Mouse (Mus musculus) hindbrain, embryonic 14.5 days (tissue): ENCODE measurements around the gene Thbs4. TPM values are rescaled to one million over a fixed set of nuclear protein-coding genes. Genes with fewer than 3 reads are reported as not detected.

ENCODE experiments used
- ATAC-seq: fragments of 200-750 bp; cut with Nextera tagmentation; 2 replicates; pipeline ENCODE4 v1.8.0; 2017; ENCODE audit warnings: moderate number of reproducible peaks, mild to moderate bottlenecking, moderate TSS enrichment, moderate library complexity; ENCODE audit not compliant: low FRiP score
- DNase-seq: peaks from one replicate; pipeline ENCODE4 v3.0.0-alpha.2; 2015; ENCODE audit warnings: low spot score
- H3K27ac ChIP-seq: fragments of 300-500 bp; sonication (generic); 2 replicates; pipeline ENCODE4 v1.5.1; 2014; ENCODE audit warnings: mild to moderate bottlenecking, moderate library complexity
- H3K27me3 ChIP-seq: fragments of 300-500 bp; sonication (generic); 2 replicates; pipeline ENCODE4 v1.6.1; 2014; ENCODE audit warnings: mild to moderate bottlenecking, low read length, mixed read lengths; ENCODE audit not compliant: control insufficient read depth, insufficient read depth
- H3K36me3 ChIP-seq: fragments of 300-500 bp; sonication (generic); replicated peaks from 2 replicates; pipeline ENCODE4 v1.6.1; 2014; ENCODE audit not compliant: control insufficient read depth, insufficient read depth
- H3K4me1 ChIP-seq: fragments of 300-500 bp; sonication (generic); replicated peaks from 2 replicates; pipeline ENCODE4 v1.6.1; 2014; ENCODE audit warnings: antibody characterized with exemption, low read length, mixed read lengths; ENCODE audit not compliant: control insufficient read depth, insufficient read depth
- H3K4me2 ChIP-seq: fragments of 300-500 bp; sonication (generic); replicated peaks from 2 replicates; pipeline ENCODE4 v1.6.1; 2014; ENCODE audit warnings: mild to moderate bottlenecking, moderate library complexity
- H3K4me3 ChIP-seq: fragments of 300-500 bp; sonication (generic); replicated peaks from 2 replicates; pipeline ENCODE4 v1.5.1; 2014; ENCODE audit warnings: mild to moderate bottlenecking, low read length
- H3K9ac ChIP-seq: fragments of 300-500 bp; sonication (generic); 2 replicates; pipeline ENCODE4 v1.6.1; 2014
- H3K9me3 ChIP-seq: fragments of 300-500 bp; sonication (generic); 2 replicates; pipeline ENCODE4 v1.6.1; 2016; ENCODE audit warnings: low read length; ENCODE audit not compliant: control insufficient read depth
- WGBS: fragments of 180-500 bp; shearing (Covaris S2); extraction: QIAGEN DNeasy Blood & Tissue Kit; methylation state at CpG from one replicate; pipeline ENCODE4 v1.1.7; 2014; 5-methylcytosine and 5-hydroxymethylcytosine counted together
- polyA plus RNA-seq: library from polyadenylated mRNA; unstranded; fragments of >200 nt; fragmentation: Nextera tagmentation; extraction: Ambion mirVana; gene quantifications from 2 replicates; pipeline ENCODE4 v1.2.1, GENCODE M21; 2014

Gene Thbs4
- polyA plus RNA-seq, 1 experiment from 2014 or later = 1.3 TPM

- H3K27me3 ChIP-seq = peaks cover 12% of the 10 kb centered on the region; the same call in 1 of the 2 replicates
- H3K4me2 ChIP-seq = no peak overlapping the region
- H3K9ac ChIP-seq = no peak overlapping the region
- DNase-seq (no peak), ATAC-seq (no peak)
- H3K4me1 ChIP-seq = peaks cover 7% of the 10 kb centered on the region; the same call in 1 of the 2 replicates
- H3K9me3 ChIP-seq = no peaks in the 10 kb centered on the region
- H3K4me3 ChIP-seq = no peak overlapping the region
- 73% methylated on average over 2 of the region's 2 CpGs for WGBS
- H3K36me3 ChIP-seq = no peaks in the 10 kb centered on the region
- no peak overlapping the region for H3K27ac ChIP-seq
Observed at GRCm38 (mm10) chr13:92798830-92799229, 4.2 kb upstream of the Thbs4 start.

- H3K9ac ChIP-seq = no peak overlapping the region
- H3K4me1 ChIP-seq = peaks cover 7% of the 10 kb centered on the region; the same call in 1 of the 2 replicates
- H3K9me3 ChIP-seq = no peaks in the 10 kb centered on the region
- ATAC-seq = no peak
- H3K36me3 ChIP-seq = no peaks in the 10 kb centered on the region
- H3K27me3 ChIP-seq = peaks cover 21% of the 10 kb centered on the region
- DNase-seq = no peak
- no peak overlapping the region for H3K27ac ChIP-seq
- WGBS = 81% methylated on average over 8 of the region's 8 CpGs
- H3K4me2 ChIP-seq = no peak overlapping the region
- no peak overlapping the region for H3K4me3 ChIP-seq
Observed at GRCm38 (mm10) chr13:92793636-92794035, 982 bp downstream of the Thbs4 start.

- Histone ChIP-seq H3K27ac (no peak overlapping the region), H3K4me1 (peaks cover 7% of the 10 kb centered on the region; the same call in 1 of the 2 replicates), H3K9ac (no peak overlapping the region), H3K4me3 (no peak overlapping the region), H3K9me3 (no peaks in the 10 kb centered on the region), H3K36me3 (no peaks in the 10 kb centered on the region), H3K4me2 (no peak overlapping the region), H3K27me3 (peaks cover 21% of the 10 kb centered on the region)
- WGBS = 85% methylated on average over 7 of the region's 7 CpGs
- ATAC-seq (no peak), DNase-seq (no peak)
Observed at GRCm38 (mm10) chr13:92791474-92791873, 3.1 kb downstream of the Thbs4 start.

GRCm38 (mm10) chr13:92784311-92784710 is 10.3 kb downstream of the Thbs4 start:
- H3K4me1 ChIP-seq = no peaks in the 10 kb centered on the region
- H3K4me3 ChIP-seq = no peak overlapping the region
- H3K9me3 ChIP-seq = no peaks in the 10 kb centered on the region
- no peaks in the 10 kb centered on the region for H3K36me3 ChIP-seq
- no peaks in the 10 kb centered on the region for H3K27me3 ChIP-seq
- H3K9ac ChIP-seq = no peak overlapping the region
- H3K27ac ChIP-seq = no peak overlapping the region
- no peak for DNase-seq
- no peak for ATAC-seq
- H3K4me2 ChIP-seq = no peak overlapping the region
- WGBS = 88% methylated on average over 3 of the region's 3 CpGs

- no peak overlapping the region for H3K4me2 ChIP-seq
- H3K9ac ChIP-seq = no peak overlapping the region
- H3K36me3 ChIP-seq = no peaks in the 10 kb centered on the region
- no peaks in the 10 kb centered on the region for H3K9me3 ChIP-seq
- ATAC-seq (no peak), DNase-seq (no peak)
- H3K27ac ChIP-seq = no peak overlapping the region
- H3K4me1 ChIP-seq = no peaks in the 10 kb centered on the region
- no peak overlapping the region for H3K4me3 ChIP-seq
- WGBS = 96% methylated on average over 4 of the region's 4 CpGs
- H3K27me3 ChIP-seq = no peaks in the 10 kb centered on the region
Observed at GRCm38 (mm10) chr13:92783551-92783950, 11.1 kb downstream of the Thbs4 start.

- H3K9ac ChIP-seq = no peak overlapping the region
- 75% methylated on average over 8 of the region's 8 CpGs for WGBS
Observed at GRCm38 (mm10) chr13:92780927-92781326, 13.7 kb downstream of the Thbs4 start.

GRCm38 (mm10) chr13:92780076-92780475 is 14.5 kb downstream of the Thbs4 start:
- no peak for DNase-seq
- no peaks in the 10 kb centered on the region for H3K9me3 ChIP-seq
- H3K9ac ChIP-seq = no peak overlapping the region
- H3K27me3 ChIP-seq = no peaks in the 10 kb centered on the region
- WGBS = 85% methylated on average over 4 of the region's 4 CpGs
- no peaks in the 10 kb centered on the region for H3K4me1 ChIP-seq
- no peak overlapping the region for H3K4me2 ChIP-seq
- no peak for ATAC-seq
- H3K36me3 ChIP-seq = no peaks in the 10 kb centered on the region
- H3K4me3 ChIP-seq = no peak overlapping the region
- H3K27ac ChIP-seq = no peak overlapping the region

More at GRCm38 (mm10) chr13:92780927-92781326, 13.7 kb downstream of the Thbs4 start:
- Histone ChIP-seq H3K4me1 (no peaks in the 10 kb centered on the region), H3K4me3 (no peak overlapping the region), H3K36me3 (no peaks in the 10 kb centered on the region), H3K4me2 (no peak overlapping the region), H3K27ac (no peak overlapping the region), H3K9me3 (no peaks in the 10 kb centered on the region), H3K27me3 (no peaks in the 10 kb centered on the region)
- ATAC-seq (no peak), DNase-seq (no peak)

GRCm38 (mm10) chr13:92778642-92779041 is 16.0 kb downstream of the Thbs4 start:
- no peak for ATAC-seq
- Histone ChIP-seq H3K4me3 (no peak overlapping the region), H3K27ac (no peak overlapping the region), H3K9me3 (no peaks in the 10 kb centered on the region), H3K27me3 (no peaks in the 10 kb centered on the region), H3K36me3 (no peaks in the 10 kb centered on the region), H3K4me1 (no peaks in the 10 kb centered on the region), H3K9ac (no peak overlapping the region), H3K4me2 (no peak overlapping the region)
- WGBS = 86% methylated on average over 7 of the region's 7 CpGs
- no peak for DNase-seq

- no peak overlapping the region for H3K27ac ChIP-seq
- ATAC-seq (no peak), DNase-seq (no peak)
- WGBS = 81% methylated on average over 7 of the region's 7 CpGs
- H3K9me3 ChIP-seq = no peaks in the 10 kb centered on the region
- H3K36me3 ChIP-seq = no peaks in the 10 kb centered on the region
- no peaks in the 10 kb centered on the region for H3K27me3 ChIP-seq
- no peak overlapping the region for H3K4me3 ChIP-seq
- H3K9ac ChIP-seq = no peak overlapping the region
- H3K4me1 ChIP-seq = no peaks in the 10 kb centered on the region
- H3K4me2 ChIP-seq = no peak overlapping the region
Observed at GRCm38 (mm10) chr13:92775916-92776315, 18.7 kb downstream of the Thbs4 start.

GRCm38 (mm10) chr13:92774887-92775286 is 19.7 kb downstream of the Thbs4 start:
- no peak for ATAC-seq
- no peaks in the 10 kb centered on the region for H3K4me1 ChIP-seq
- no peak overlapping the region for H3K4me3 ChIP-seq
- no peak overlapping the region for H3K27ac ChIP-seq
- no peaks in the 10 kb centered on the region for H3K36me3 ChIP-seq
- H3K9ac ChIP-seq = no peak overlapping the region
- H3K4me2 ChIP-seq = no peak overlapping the region
- H3K27me3 ChIP-seq = no peaks in the 10 kb centered on the region
- DNase-seq = no peak
- H3K9me3 ChIP-seq = no peaks in the 10 kb centered on the region
- WGBS = 93% methylated on average over 9 of the region's 9 CpGs
